Mouse (Mus musculus): ENCODE measurements at regions not wholly inside any gene's neighbourhood (a gene's known extent, or its start where the extent isn't known, plus 50 kb on each side); places are given as distances from the start of the nearest gene placed in this dataset.
A peak's percentile ranks its signal among the peaks of the same experiment; 100 is the strongest.
"Not testable (repeated sequence)": the region's sequence is repeated elsewhere in the genome, so short reads cannot be mapped to it uniquely, and the experiment has no call there.

GRCm38 (mm10) chr15:90882349-90882748 is 167.4 kb downstream of the Kif21a start:
- H3K36me3 ChIP-seq (replicated peaks); H3K27ac ChIP-seq; H3K4me2 ChIP-seq; ATAC-seq (replicated peaks); H3K9ac ChIP-seq; H3K4me1 ChIP-seq; H3K9me3 ChIP-seq; H3K27me3 ChIP-seq (replicated peaks); H3K4me3 ChIP-seq: not testable (repeated sequence)
- 97% methylated on average over 19 of the region's 19 CpGs for WGBS

- Histone ChIP-seq H3K4me3 (no peak overlapping the region), H3K9me3 (no peaks in the 10 kb centered on the region), H3K9ac (no peak overlapping the region), H3K4me2 (no peak overlapping the region), H3K4me1 (no peaks in the 10 kb centered on the region), H3K36me3 (replicated peaks) (no peaks in the 10 kb centered on the region), H3K27ac (no peak overlapping the region), H3K27me3 (replicated peaks) (no peaks in the 10 kb centered on the region)
- no peak for ATAC-seq (replicated peaks)
- 16% methylated on average over 2 of the region's 2 CpGs for WGBS
These were observed 180.3 kb downstream of the Kif21a start for GRCm38 (mm10) chr15:90869452-90869851.

GRCm38 (mm10) chr15:90853763-90854162 is 174.5 kb upstream of the Cpne8 start:
- H3K4me3 ChIP-seq; ATAC-seq (replicated peaks); H3K36me3 ChIP-seq (replicated peaks); H3K4me1 ChIP-seq; H3K9me3 ChIP-seq; H3K9ac ChIP-seq; H3K27ac ChIP-seq; H3K4me2 ChIP-seq; H3K27me3 ChIP-seq (replicated peaks): not testable (repeated sequence)
- WGBS, result 88% methylated on average over 1 of the region's 4 CpGs

DNA sequence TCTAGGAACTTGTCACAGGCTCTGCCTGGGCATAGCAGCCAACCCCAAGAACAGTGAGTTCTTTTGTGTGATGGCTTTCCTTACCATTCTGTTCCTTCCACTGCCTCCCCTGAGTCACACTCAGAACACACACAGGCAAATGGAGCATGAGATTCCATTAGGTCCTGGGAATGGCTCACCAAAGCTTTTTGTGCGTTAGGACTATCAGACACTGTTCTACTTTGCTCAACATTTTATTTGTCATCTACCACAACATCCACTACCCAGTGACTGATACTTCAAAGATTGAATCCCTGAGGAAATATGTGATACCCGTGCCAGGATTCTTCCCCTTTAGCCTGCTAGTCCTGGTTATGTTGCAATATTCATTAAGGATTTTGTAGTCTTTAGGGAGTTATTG is 172.8 kb upstream of the Cpne8 start:
- H3K27me3 ChIP-seq (replicated peaks), result no peaks in the 10 kb centered on the region
- WGBS, result 92% methylated on average over 2 of the region's 2 CpGs

DNA sequence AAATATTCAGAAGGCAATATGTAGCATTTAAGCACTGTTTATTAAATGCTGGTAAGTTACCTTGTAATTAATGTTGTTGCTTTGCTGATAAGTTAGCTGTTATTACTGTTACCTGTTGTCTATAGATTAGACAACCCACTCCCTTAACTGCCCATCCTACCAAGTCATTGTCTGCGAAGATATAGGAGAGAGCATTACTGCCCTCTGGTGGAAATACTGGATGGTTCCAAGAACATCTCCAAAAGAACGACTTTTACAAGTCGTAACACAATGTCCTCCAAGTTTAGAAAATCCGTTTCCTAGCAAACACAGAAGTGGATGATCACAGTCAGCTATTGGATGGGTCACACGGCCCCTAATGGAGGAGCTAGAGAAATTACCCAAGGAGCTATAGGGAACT is 162.2 kb upstream of the Cpne8 start:
- ATAC-seq (replicated peaks), result peak; percentile 58; the same call in 1 of the 2 replicates
- no peak overlapping the region for H3K27ac ChIP-seq
- H3K4me1 ChIP-seq, result no peaks in the 10 kb centered on the region
- H3K9ac ChIP-seq, result no peak overlapping the region
- no peak overlapping the region for H3K4me2 ChIP-seq
- H3K9me3 ChIP-seq, result no peaks in the 10 kb centered on the region
- H3K36me3 ChIP-seq (replicated peaks), result no peaks in the 10 kb centered on the region
- 28% methylated on average over 5 of the region's 5 CpGs for WGBS
- H3K4me3 ChIP-seq, result no peak overlapping the region
- H3K27me3 ChIP-seq (replicated peaks), result no peaks in the 10 kb centered on the region

More for the DNA sequence above, 172.8 kb upstream of the Cpne8 start:
- no peak overlapping the region for H3K9ac ChIP-seq
- H3K4me2 ChIP-seq, result no peak overlapping the region
- H3K9me3 ChIP-seq, result no peaks in the 10 kb centered on the region
- H3K4me1 ChIP-seq, result no peaks in the 10 kb centered on the region
- H3K36me3 ChIP-seq (replicated peaks), result no peaks in the 10 kb centered on the region
- no peak for ATAC-seq (replicated peaks)
- no peak overlapping the region for H3K4me3 ChIP-seq
- no peak overlapping the region for H3K27ac ChIP-seq

- WGBS, result 72% methylated on average over 7 of the region's 7 CpGs
- 0 out of 2 replicates have a peak, but pooled peaks cover 3% of the 10 kb centered on the region for H3K9me3 ChIP-seq
These were observed 156.4 kb upstream of the Cpne8 start for GRCm38 (mm10) chr15:90835586-90835985.

GRCm38 (mm10) chr15:90827816-90828215 is 148.6 kb upstream of the Cpne8 start:
- H3K27ac ChIP-seq, result no peak overlapping the region
- ATAC-seq (replicated peaks), result no peak
- no peak overlapping the region for H3K9ac ChIP-seq
- no peaks in the 10 kb centered on the region for H3K4me1 ChIP-seq
- H3K9me3 ChIP-seq, result 0 out of 2 replicates have a peak, but pooled peaks cover 3% of the 10 kb centered on the region
- no peak overlapping the region for H3K4me2 ChIP-seq
- no peaks in the 10 kb centered on the region for H3K36me3 ChIP-seq (replicated peaks)
- H3K4me3 ChIP-seq, result no peak overlapping the region
- H3K27me3 ChIP-seq (replicated peaks), result no peaks in the 10 kb centered on the region
- 11% methylated on average over 4 of the region's 4 CpGs for WGBS

More at GRCm38 (mm10) chr15:90835586-90835985, 156.4 kb upstream of the Cpne8 start:
- no peaks in the 10 kb centered on the region for H3K36me3 ChIP-seq (replicated peaks)
- no peak for ATAC-seq (replicated peaks)
- no peak overlapping the region for H3K27ac ChIP-seq
- no peak overlapping the region for H3K9ac ChIP-seq
- no peaks in the 10 kb centered on the region for H3K4me1 ChIP-seq
- no peak overlapping the region for H3K4me2 ChIP-seq
- H3K27me3 ChIP-seq (replicated peaks), result no peaks in the 10 kb centered on the region
- H3K4me3 ChIP-seq, result no peak overlapping the region

DNA sequence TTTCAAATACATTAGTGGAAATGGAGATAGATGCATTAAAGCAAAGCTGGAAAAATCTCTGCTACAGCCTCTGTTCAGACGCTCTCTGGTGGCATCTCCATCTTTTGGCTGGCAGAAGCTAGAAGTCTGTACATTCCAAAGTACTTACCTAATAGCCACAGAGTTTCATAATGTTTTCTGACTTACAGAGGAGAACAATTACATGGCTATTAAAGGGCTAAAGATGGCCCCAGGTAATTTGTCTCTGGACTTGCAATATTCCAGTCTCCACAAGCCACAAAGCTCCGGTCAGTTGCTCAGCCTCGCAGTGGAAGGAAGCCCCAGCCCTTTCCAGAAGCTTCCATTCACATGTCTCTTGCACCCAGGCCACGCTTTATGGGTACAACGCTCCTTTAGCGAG is 143.1 kb upstream of the Cpne8 start:
- Histone ChIP-seq H3K4me2 (no peak overlapping the region), H3K4me1 (peaks cover 10% of the 10 kb centered on the region; the same call in 1 of the 2 replicates), H3K4me3 (no peak overlapping the region), H3K9me3 (no peaks in the 10 kb centered on the region), H3K9ac (no peak overlapping the region), H3K36me3 (replicated peaks) (no peaks in the 10 kb centered on the region), H3K27ac (no peak overlapping the region), H3K27me3 (replicated peaks) (no peaks in the 10 kb centered on the region)
- ATAC-seq (replicated peaks), result no peak
- 92% methylated on average over 6 of the region's 6 CpGs for WGBS

DNA sequence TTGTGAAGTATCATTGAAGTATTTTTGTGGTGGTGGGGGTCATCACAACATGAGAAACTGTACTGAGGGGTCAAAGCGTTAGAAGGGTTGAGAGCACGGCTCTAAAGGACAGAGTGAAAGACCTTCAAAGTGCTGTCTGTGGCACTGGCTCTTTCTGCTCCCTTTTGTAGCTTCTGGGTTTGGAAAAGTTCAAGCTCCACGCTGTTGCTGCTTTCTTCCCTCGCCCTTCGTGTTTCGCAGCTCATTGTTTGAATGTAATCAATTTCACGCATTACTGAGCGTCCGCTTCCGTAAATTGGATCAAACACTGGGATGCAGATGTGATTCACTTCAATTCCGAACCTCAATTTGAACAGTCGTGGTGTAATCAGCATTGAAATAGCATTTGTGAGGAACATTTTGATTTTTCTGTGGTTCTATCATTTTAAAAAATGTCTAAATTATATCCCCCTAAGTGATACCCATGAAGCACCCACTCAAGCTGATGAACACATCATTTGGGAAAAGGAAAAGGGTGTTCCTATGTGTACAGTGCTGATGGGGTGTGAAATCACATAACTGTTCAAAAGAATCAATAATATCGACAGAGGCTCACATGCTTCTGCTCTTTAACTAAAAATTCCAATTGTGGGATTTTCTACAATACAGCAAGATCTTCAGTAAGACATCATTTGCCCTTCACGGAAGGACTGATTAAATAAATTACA is 140.9 kb upstream of the Cpne8 start:
- H3K36me3 ChIP-seq (replicated peaks), result no peaks in the 10 kb centered on the region
- H3K9ac ChIP-seq, result no peak overlapping the region
- no peaks in the 10 kb centered on the region for H3K9me3 ChIP-seq
- WGBS, result 13% methylated on average over 14 of the region's 14 CpGs
- no peaks in the 10 kb centered on the region for H3K27me3 ChIP-seq (replicated peaks)
- H3K4me2 ChIP-seq, result 0 out of 2 replicates have a peak overlapping the region, but pooled peaks have one; percentile 21
- no peak overlapping the region for H3K27ac ChIP-seq
- no peak for ATAC-seq (replicated peaks)
- peaks cover 10% of the 10 kb centered on the region; the same call in 1 of the 2 replicates for H3K4me1 ChIP-seq
- no peak overlapping the region for H3K4me3 ChIP-seq

- Histone ChIP-seq H3K9ac (no peak overlapping the region), H3K4me2 (no peak overlapping the region), H3K4me3 (no peak overlapping the region), H3K9me3 (no peaks in the 10 kb centered on the region), H3K27ac (no peak overlapping the region), H3K4me1 (peaks cover 10% of the 10 kb centered on the region; the same call in 1 of the 2 replicates), H3K36me3 (replicated peaks) (no peaks in the 10 kb centered on the region), H3K27me3 (replicated peaks) (no peaks in the 10 kb centered on the region)
- no peak for ATAC-seq (replicated peaks)
- 84% methylated on average over 4 of the region's 4 CpGs for WGBS
These were observed 138.9 kb upstream of the Cpne8 start for GRCm38 (mm10) chr15:90818161-90818560.

DNA sequence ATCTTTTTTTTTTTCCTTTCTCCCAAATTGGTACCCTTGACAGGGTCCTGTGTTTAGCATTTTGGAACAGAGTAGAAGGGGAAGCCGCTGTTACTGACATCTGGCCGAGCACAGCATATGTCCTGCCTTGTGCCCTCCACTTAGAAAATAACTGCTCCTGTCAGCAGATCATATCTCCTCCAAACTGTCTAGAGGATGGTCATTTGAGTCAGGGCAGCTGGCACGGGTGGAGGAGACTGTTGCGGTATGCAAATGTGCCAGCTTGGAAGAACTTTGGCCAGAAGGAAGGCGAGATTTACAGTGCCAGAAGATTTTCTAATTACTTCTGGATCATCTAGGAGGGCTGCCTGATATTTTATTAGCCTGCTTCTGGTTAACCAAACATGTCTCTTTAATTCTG is 134.7 kb upstream of the Cpne8 start:
- no peaks in the 10 kb centered on the region for H3K36me3 ChIP-seq (replicated peaks)
- no peak overlapping the region for H3K4me3 ChIP-seq
- H3K4me2 ChIP-seq, result no peak overlapping the region
- 79% methylated on average over 5 of the region's 5 CpGs for WGBS
- no peak for ATAC-seq (replicated peaks)
- no peak overlapping the region for H3K9ac ChIP-seq
- no peaks in the 10 kb centered on the region for H3K4me1 ChIP-seq
- no peaks in the 10 kb centered on the region for H3K27me3 ChIP-seq (replicated peaks)
- H3K27ac ChIP-seq, result no peak overlapping the region
- H3K9me3 ChIP-seq, result no peaks in the 10 kb centered on the region

DNA sequence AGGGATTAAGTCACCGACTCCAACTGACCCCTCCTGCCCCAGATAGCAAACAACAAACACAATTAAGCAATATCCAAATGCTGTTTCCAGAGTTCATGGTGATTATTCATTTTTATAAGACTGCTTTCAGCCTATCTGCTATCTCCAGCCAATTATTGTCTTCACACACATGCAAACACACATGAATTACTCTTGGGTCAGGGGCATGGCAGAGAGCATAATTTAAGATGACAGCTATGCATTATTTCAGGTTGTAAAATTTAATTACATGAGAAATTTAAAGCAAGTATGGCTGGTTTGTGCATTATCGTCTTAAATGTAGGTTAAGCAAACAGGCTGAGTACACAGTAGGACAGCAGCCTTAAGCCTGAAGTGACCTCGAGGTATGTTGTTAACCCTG is 131.1 kb upstream of the Cpne8 start:
- no peak overlapping the region for H3K4me3 ChIP-seq
- no peak overlapping the region for H3K27ac ChIP-seq
- 67% methylated on average over 3 of the region's 3 CpGs for WGBS
- H3K27me3 ChIP-seq (replicated peaks), result no peaks in the 10 kb centered on the region
- H3K9ac ChIP-seq, result no peak overlapping the region
- H3K9me3 ChIP-seq, result no peaks in the 10 kb centered on the region
- H3K4me2 ChIP-seq, result no peak overlapping the region
- no peaks in the 10 kb centered on the region for H3K4me1 ChIP-seq
- ATAC-seq (replicated peaks), result no peak
- H3K36me3 ChIP-seq (replicated peaks), result no peaks in the 10 kb centered on the region

DNA sequence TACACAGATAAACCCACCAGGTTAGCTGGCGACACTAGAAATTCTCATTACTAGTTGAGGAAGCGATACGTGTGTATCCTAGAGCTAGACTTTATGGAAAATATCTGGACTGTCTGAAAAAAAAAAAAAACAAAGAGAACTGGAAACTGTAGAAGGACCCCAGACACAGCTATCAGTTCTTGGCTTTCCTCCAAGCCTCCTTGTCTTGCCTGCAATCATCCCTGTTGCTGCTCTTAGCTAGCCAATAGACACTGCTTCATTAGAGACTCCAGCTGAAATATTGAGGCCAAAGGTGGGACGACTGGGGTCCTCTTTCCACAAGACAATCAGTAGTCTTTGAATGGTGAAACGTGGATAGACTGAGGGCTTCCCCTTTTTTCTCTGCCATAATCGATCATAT is 129.0 kb upstream of the Cpne8 start:
- no peaks in the 10 kb centered on the region for H3K27me3 ChIP-seq (replicated peaks)
- 77% methylated on average over 6 of the region's 6 CpGs for WGBS

More for the DNA sequence above, 129.0 kb upstream of the Cpne8 start:
- Histone ChIP-seq H3K4me2 (no peak overlapping the region), H3K4me3 (no peak overlapping the region), H3K27ac (no peak overlapping the region), H3K36me3 (replicated peaks) (no peaks in the 10 kb centered on the region), H3K9me3 (no peaks in the 10 kb centered on the region), H3K4me1 (no peaks in the 10 kb centered on the region), H3K9ac (no peak overlapping the region)
- ATAC-seq (replicated peaks), result no peak

Measured in midbrain, embryonic 15.5 days (tissue).